Mouse (Mus musculus): ENCODE results near the gene Plpp3.

Gene Plpp3

GRCm38 (mm10) chr4:105171432-105171831 lies 14.3 kb downstream of the Plpp3 start:
- Histone ChIP-seq H3K36me3 (ENCODE audit: insufficient read depth, low read length) (no peaks in the 10 kb centered on the region), H3K9me3 (ENCODE audit: low read length) (peaks cover 7% of the 10 kb centered on the region; the same call in 1 of the 2 replicates), H3K4me1 (replicated peaks; ENCODE audit: low read depth, low read length) (peaks cover 67% of the 10 kb centered on the region), H3K4me3 (replicated peaks; ENCODE audit: low read length) (peak overlapping the region; percentile 52), H3K27me3 (ENCODE audit: insufficient read depth, low read length) (no peaks in the 10 kb centered on the region)
- TF ChIP-seq CTCF (conservative IDR thresholded peaks at IDR 0.05; ENCODE audit: low read length) (no peak), POU5F1 (IDR thresholded peaks at IDR 0.05; ENCODE audit: borderline replicate concordance, low read length) (no peak), NANOG (IDR thresholded peaks at IDR 0.05; ENCODE audit: borderline replicate concordance, low read length) (no peak)

- no peaks in the 10 kb centered on the region for H3K9me3 ChIP-seq (ENCODE audit: low read length)
- no peaks in the 10 kb centered on the region for H3K27me3 ChIP-seq (ENCODE audit: insufficient read depth, low read length)
Observed at GRCm38 (mm10) chr4:105174778-105175177, 17.6 kb downstream of the Plpp3 start.

GRCm38 (mm10) chr4:105175255-105176035 lies 18.3 kb downstream of the Plpp3 start:
- no peaks in the 10 kb centered on the region for H3K9me3 ChIP-seq (ENCODE audit: low read length)
- TF ChIP-seq NANOG (IDR thresholded peaks at IDR 0.05; ENCODE audit: borderline replicate concordance, low read length) (no peak), POU5F1 (IDR thresholded peaks at IDR 0.05; ENCODE audit: borderline replicate concordance, low read length) (no peak), CTCF (conservative IDR thresholded peaks at IDR 0.05; ENCODE audit: low read length) (no peak)
- H3K36me3 ChIP-seq (ENCODE audit: insufficient read depth, low read length): no peaks in the 10 kb centered on the region
- H3K27me3 ChIP-seq (ENCODE audit: insufficient read depth, low read length): no peaks in the 10 kb centered on the region
- peaks cover 35% of the 10 kb centered on the region for H3K4me1 ChIP-seq (replicated peaks; ENCODE audit: low read depth, low read length)
- H3K4me3 ChIP-seq (replicated peaks; ENCODE audit: low read length): peak overlapping the region; percentile 60

More at GRCm38 (mm10) chr4:105174778-105175177, 17.6 kb downstream of the Plpp3 start:
- Histone ChIP-seq H3K36me3 (ENCODE audit: insufficient read depth, low read length) (no peaks in the 10 kb centered on the region), H3K4me3 (replicated peaks; ENCODE audit: low read length) (no peak overlapping the region), H3K4me1 (replicated peaks; ENCODE audit: low read depth, low read length) (peaks cover 42% of the 10 kb centered on the region)
- TF ChIP-seq CTCF (conservative IDR thresholded peaks at IDR 0.05; ENCODE audit: low read length): no peak
- no peak for TF ChIP-seq NANOG (IDR thresholded peaks at IDR 0.05; ENCODE audit: borderline replicate concordance, low read length)
- TF ChIP-seq POU5F1 (IDR thresholded peaks at IDR 0.05; ENCODE audit: borderline replicate concordance, low read length): no peak

- Histone ChIP-seq H3K4me3 (replicated peaks; ENCODE audit: low read length) (peak overlapping the region; percentile 30), H3K27me3 (ENCODE audit: insufficient read depth, low read length) (no peaks in the 10 kb centered on the region), H3K9me3 (ENCODE audit: low read length) (no peaks in the 10 kb centered on the region), H3K36me3 (ENCODE audit: insufficient read depth, low read length) (no peaks in the 10 kb centered on the region), H3K4me1 (replicated peaks; ENCODE audit: low read depth, low read length) (peaks cover 49% of the 10 kb centered on the region)
- no peak for TF ChIP-seq POU5F1 (IDR thresholded peaks at IDR 0.05; ENCODE audit: borderline replicate concordance, low read length)
- no peak for TF ChIP-seq CTCF (conservative IDR thresholded peaks at IDR 0.05; ENCODE audit: low read length)
- no peak for TF ChIP-seq NANOG (IDR thresholded peaks at IDR 0.05; ENCODE audit: borderline replicate concordance, low read length)
Observed at GRCm38 (mm10) chr4:105181014-105181658, 24.0 kb downstream of the Plpp3 start.

GRCm38 (mm10) chr4:105181659-105182167 lies 24.6 kb downstream of the Plpp3 start:
- H3K36me3 ChIP-seq (ENCODE audit: insufficient read depth, low read length): no peaks in the 10 kb centered on the region
- no peaks in the 10 kb centered on the region for H3K9me3 ChIP-seq (ENCODE audit: low read length)
- H3K4me3 ChIP-seq (replicated peaks; ENCODE audit: low read length): peak overlapping the region; percentile 30
- no peaks in the 10 kb centered on the region for H3K27me3 ChIP-seq (ENCODE audit: insufficient read depth, low read length)
- TF ChIP-seq POU5F1 (IDR thresholded peaks at IDR 0.05; ENCODE audit: borderline replicate concordance, low read length) (no peak), NANOG (IDR thresholded peaks at IDR 0.05; ENCODE audit: borderline replicate concordance, low read length) (no peak), CTCF (conservative IDR thresholded peaks at IDR 0.05; ENCODE audit: low read length) (no peak)
- H3K4me1 ChIP-seq (replicated peaks; ENCODE audit: low read depth, low read length): peaks cover 43% of the 10 kb centered on the region

GRCm38 (mm10) chr4:105182249-105182648 lies 25.1 kb downstream of the Plpp3 start:
- no peak overlapping the region for H3K4me3 ChIP-seq (replicated peaks; ENCODE audit: low read length)
- TF ChIP-seq POU5F1 (IDR thresholded peaks at IDR 0.05; ENCODE audit: borderline replicate concordance, low read length): no peak
- no peak for TF ChIP-seq CTCF (conservative IDR thresholded peaks at IDR 0.05; ENCODE audit: low read length)
- no peak for TF ChIP-seq NANOG (IDR thresholded peaks at IDR 0.05; ENCODE audit: borderline replicate concordance, low read length)
- H3K36me3 ChIP-seq (ENCODE audit: insufficient read depth, low read length): no peaks in the 10 kb centered on the region
- peaks cover 43% of the 10 kb centered on the region for H3K4me1 ChIP-seq (replicated peaks; ENCODE audit: low read depth, low read length)
- no peaks in the 10 kb centered on the region for H3K9me3 ChIP-seq (ENCODE audit: low read length)
- H3K27me3 ChIP-seq (ENCODE audit: insufficient read depth, low read length): no peaks in the 10 kb centered on the region

- H3K4me3 ChIP-seq (replicated peaks; ENCODE audit: low read length): no peak overlapping the region
- H3K27me3 ChIP-seq (ENCODE audit: insufficient read depth, low read length): no peaks in the 10 kb centered on the region
- TF ChIP-seq CTCF (conservative IDR thresholded peaks at IDR 0.05; ENCODE audit: low read length) (no peak), NANOG (IDR thresholded peaks at IDR 0.05; ENCODE audit: borderline replicate concordance, low read length) (no peak), POU5F1 (IDR thresholded peaks at IDR 0.05; ENCODE audit: borderline replicate concordance, low read length) (no peak)
- no peaks in the 10 kb centered on the region for H3K36me3 ChIP-seq (ENCODE audit: insufficient read depth, low read length)
- peaks cover 44% of the 10 kb centered on the region for H3K4me1 ChIP-seq (replicated peaks; ENCODE audit: low read depth, low read length)
- no peaks in the 10 kb centered on the region for H3K9me3 ChIP-seq (ENCODE audit: low read length)
Observed at GRCm38 (mm10) chr4:105184490-105184889, 27.3 kb downstream of the Plpp3 start.

GRCm38 (mm10) chr4:105184924-105185323 lies 27.8 kb downstream of the Plpp3 start:
- TF ChIP-seq NANOG (IDR thresholded peaks at IDR 0.05; ENCODE audit: borderline replicate concordance, low read length): no peak
- TF ChIP-seq CTCF (conservative IDR thresholded peaks at IDR 0.05; ENCODE audit: low read length): no peak
- no peak for TF ChIP-seq POU5F1 (IDR thresholded peaks at IDR 0.05; ENCODE audit: borderline replicate concordance, low read length)
- no peak overlapping the region for H3K4me3 ChIP-seq (replicated peaks; ENCODE audit: low read length)
- H3K27me3 ChIP-seq (ENCODE audit: insufficient read depth, low read length): no peaks in the 10 kb centered on the region
- peaks cover 48% of the 10 kb centered on the region for H3K4me1 ChIP-seq (replicated peaks; ENCODE audit: low read depth, low read length)
- no peaks in the 10 kb centered on the region for H3K9me3 ChIP-seq (ENCODE audit: low read length)
- no peaks in the 10 kb centered on the region for H3K36me3 ChIP-seq (ENCODE audit: insufficient read depth, low read length)
